In the genomic region with DNA sequence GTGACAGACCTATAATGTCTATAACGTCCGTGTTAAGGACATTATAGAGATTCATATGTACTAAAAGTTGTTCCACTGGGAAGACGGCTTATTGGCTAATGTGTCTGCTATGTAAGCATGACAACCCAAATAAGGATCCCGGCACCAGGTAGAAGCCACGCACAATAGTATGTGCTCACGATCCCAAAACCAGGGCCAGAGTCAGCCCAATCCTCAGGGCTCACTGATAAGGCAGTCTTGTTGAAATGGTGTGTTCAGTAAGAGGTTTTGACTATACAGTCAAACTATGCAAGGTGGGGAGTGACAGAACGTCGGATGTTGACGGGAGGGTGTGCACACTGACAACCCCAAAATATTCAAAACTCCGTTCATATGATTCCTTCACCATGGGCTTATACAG, we compare ENCODE assay signal across 36 mouse cellular contexts. TPM values are rescaled to one million over a fixed set of nuclear protein-coding genes. Genes with fewer than 3 reads are reported as not detected.
"Had no signal": no experiment of that assay in that cellular context is flagged by ENCODE, and none has a peak within 500 bp of the region (broad histone marks: within the 10 kb centered on the region; RNA-seq: fewer than 3 reads in every experiment).

No protein-coding gene starts in this region.

- H3K27ac ChIP-seq: heart, embryonic 13.5 days; heart, embryonic 15.5 days; hindbrain, embryonic 10.5 days; hindbrain, embryonic 12.5 days; hindbrain, embryonic 13.5 days; hindbrain, embryonic 14.5 days; hindbrain, embryonic 15.5 days; hindbrain, postnatal 0 days; intestine, embryonic 15.5 days; kidney, embryonic 15.5 days; kidney, postnatal 0 days; layer of hippocampus, adult 2 months; left cerebral cortex, adult 2 months had no signal

- H3K9me3 ChIP-seq: heart, embryonic 12.5 days; heart, embryonic 13.5 days; heart, embryonic 15.5 days; hindbrain, embryonic 10.5 days; hindbrain, embryonic 12.5 days; hindbrain, embryonic 13.5 days; hindbrain, embryonic 15.5 days; intestine, embryonic 15.5 days; kidney, embryonic 15.5 days had no signal

- H3K27me3 ChIP-seq: heart, embryonic 12.5 days; heart, embryonic 13.5 days; heart, embryonic 15.5 days; hindbrain, embryonic 12.5 days; hindbrain, embryonic 13.5 days; hindbrain, embryonic 15.5 days; intestine, embryonic 15.5 days; kidney, embryonic 15.5 days had no signal

- H3K4me3 ChIP-seq: heart, embryonic 12.5 days; heart, embryonic 13.5 days; heart, embryonic 15.5 days; hindbrain, embryonic 10.5 days; hindbrain, embryonic 12.5 days; hindbrain, embryonic 13.5 days; hindbrain, embryonic 15.5 days; intestine, embryonic 15.5 days; kidney, embryonic 15.5 days; layer of hippocampus, adult 2 months; left cerebral cortex, adult 2 months had no signal

- DNase-seq: heart, postnatal 10 days; heart, postnatal 14 days; heart, postnatal 36 days; heart, postnatal 4 days; kidney, adult 11 months; kidney, adult 18-20 months; kidney, adult 2 months; kidney, adult 8-10 months; kidney, adult 9 months; kidney, postnatal 10 days; kidney, postnatal 14 days; kidney, postnatal 25 days; kidney, postnatal 36 days; kidney, postnatal 4 days; layer of hippocampus, adult 9-11 months; layer of hippocampus, postnatal 36 days had no signal

RNA-seq across cellular contexts. Expression of gene Aldh3a1, which starts 42.5 kb away (rescaled TPM):
- total RNA-seq: hematopoietic stem cell, adult 5-6 weeks had no signal
- polyA plus RNA-seq: heart, embryonic 12.5 days; hindbrain, embryonic 10.5 days; hindbrain, embryonic 11.5 days; hindbrain, embryonic 12.5 days; hindbrain, embryonic 13.5 days; hindbrain, embryonic 14.5 days; inflammation-experienced regulatory T-cells, adult 6 months; intestine, embryonic 14.5 days; intestine, embryonic 15.5 days; kidney, embryonic 14.5 days; kidney, embryonic 16.5 days; kidney, postnatal 0 days had no signal
